Comparison of ENCODE assay signal across 8 mouse cellular contexts in the genomic region with DNA sequence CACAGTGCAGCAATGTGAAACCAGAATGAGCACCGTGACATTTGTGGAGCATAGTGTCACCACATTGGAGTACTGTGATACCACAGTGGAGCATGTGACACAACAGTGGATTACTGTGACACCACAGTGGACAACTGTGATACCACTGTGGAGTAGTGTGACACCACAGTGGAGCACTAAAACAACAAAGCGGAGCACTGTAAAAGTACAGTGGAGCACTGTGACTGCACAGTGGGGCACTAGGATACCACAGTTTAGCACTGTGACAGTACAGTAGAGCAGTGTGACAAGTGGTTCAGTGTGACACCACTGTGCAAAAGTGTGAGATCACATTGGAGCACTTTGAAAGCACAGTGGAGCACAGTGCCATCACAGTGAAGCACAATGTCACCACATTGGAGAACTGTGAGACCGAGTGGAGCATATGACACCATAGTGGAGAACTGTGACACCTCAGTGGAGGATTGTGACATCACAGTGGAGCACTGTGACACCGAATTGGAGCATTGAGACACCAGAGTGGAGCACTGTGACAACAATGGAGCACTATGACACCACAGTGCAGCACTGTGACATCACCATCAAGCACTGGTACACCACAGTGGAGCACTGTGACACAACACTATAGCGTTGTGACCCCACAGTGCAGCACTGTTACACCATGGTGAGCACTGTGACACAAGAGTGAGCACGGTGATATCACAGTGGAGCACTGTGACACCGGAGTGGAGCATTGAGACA.
A peak's percentile ranks its signal among the peaks of the same experiment; 100 is the strongest.
DNase-seq lines count a peak whose midpoint lies in the region; ATAC-seq and TF ChIP-seq lines count a peak whose summit lies in the region.

No protein-coding gene starts in this region.

- no peak overlapping the region for H3K9ac ChIP-seq in lung, postnatal 0 days (replicated peaks; ENCODE audit: low read depth)
- no peak overlapping the region for H3K9ac ChIP-seq in hindbrain, postnatal 0 days (replicated peaks; ENCODE audit: low read length)
- H3K9ac ChIP-seq in midbrain, postnatal 0 days (replicated peaks; ENCODE audit: low read length, poor library complexity, severe bottlenecking) = no peak overlapping the region

- H3K4me3 ChIP-seq in lung, postnatal 0 days (ENCODE audit: low read depth, low read length) = no peak overlapping the region
- no peak overlapping the region for H3K4me3 ChIP-seq in forebrain, embryonic 10.5 days
- H3K4me3 ChIP-seq in hindbrain, postnatal 0 days (ENCODE audit: low read length) = no peak overlapping the region
- no peak overlapping the region for H3K4me3 ChIP-seq in midbrain, postnatal 0 days (ENCODE audit: low read depth, low read length)
- no peak overlapping the region for H3K4me3 ChIP-seq in layer of hippocampus, adult 2 months

- peaks cover 33% of the 10 kb centered on the region for H3K9me3 ChIP-seq in lung, postnatal 0 days (ENCODE audit: low read length)
- H3K9me3 ChIP-seq in forebrain, embryonic 10.5 days = peaks cover 72% of the 10 kb centered on the region
- H3K9me3 ChIP-seq in hindbrain, postnatal 0 days (ENCODE audit: low read length) = peaks cover 64% of the 10 kb centered on the region
- H3K9me3 ChIP-seq in midbrain, postnatal 0 days (ENCODE audit: low read length) = peaks cover 65% of the 10 kb centered on the region

- H3K27me3 ChIP-seq in lung, postnatal 0 days (replicated peaks; ENCODE audit: insufficient read depth, low read length) = no peaks in the 10 kb centered on the region
- no peaks in the 10 kb centered on the region for H3K27me3 ChIP-seq in forebrain, embryonic 10.5 days (ENCODE audit: poor library complexity, severe bottlenecking)
- H3K27me3 ChIP-seq in hindbrain, postnatal 0 days (ENCODE audit: insufficient read depth, low read length) = no peaks in the 10 kb centered on the region
- no peaks in the 10 kb centered on the region for H3K27me3 ChIP-seq in midbrain, postnatal 0 days (ENCODE audit: insufficient read depth, low read length)

- H3K4me2 ChIP-seq in lung, postnatal 0 days (replicated peaks; ENCODE audit: low read depth, low read length) = no peak overlapping the region
- no peak overlapping the region for H3K4me2 ChIP-seq in hindbrain, postnatal 0 days (ENCODE audit: low read depth, low read length)
- H3K4me2 ChIP-seq in midbrain, postnatal 0 days (ENCODE audit: low read depth, low read length, poor library complexity, severe bottlenecking) = no peak overlapping the region

- no peak overlapping the region for H3K27ac ChIP-seq in lung, postnatal 0 days (ENCODE audit: low read length)
- H3K27ac ChIP-seq in forebrain, embryonic 10.5 days = no peak overlapping the region
- no peak overlapping the region for H3K27ac ChIP-seq in hindbrain, postnatal 0 days
- H3K27ac ChIP-seq in midbrain, postnatal 0 days (ENCODE audit: low read depth, low read length) = no peak overlapping the region
- no peak overlapping the region for H3K27ac ChIP-seq in layer of hippocampus, adult 2 months

- H3K4me1 ChIP-seq in lung, postnatal 0 days (ENCODE audit: insufficient read depth, low read depth, low read length) = no peaks in the 10 kb centered on the region
- H3K4me1 ChIP-seq in forebrain, embryonic 10.5 days = no peaks in the 10 kb centered on the region
- no peaks in the 10 kb centered on the region for H3K4me1 ChIP-seq in hindbrain, postnatal 0 days (ENCODE audit: insufficient read depth, low read length)
- H3K4me1 ChIP-seq in midbrain, postnatal 0 days (ENCODE audit: insufficient read depth, low read length) = no peaks in the 10 kb centered on the region

- ATAC-seq in lung, postnatal 0 days = peak; percentile 8; the same call in 1 of the 2 replicates
- peak; percentile 38; the same call in 1 of the 2 replicates for ATAC-seq in hindbrain, postnatal 0 days
- peak; percentile 36 for ATAC-seq in midbrain, postnatal 0 days (ENCODE audit: low FRiP score)
- ATAC-seq in frontal cortex, adult (ENCODE audit: low TSS enrichment) = no peak

- no peak for TF ChIP-seq EP300 in lung, postnatal 0 days (IDR thresholded peaks at IDR 0.05)

- H3K36me3 ChIP-seq in lung, postnatal 0 days (ENCODE audit: insufficient read depth, low read length) = no peaks in the 10 kb centered on the region
- H3K36me3 ChIP-seq in forebrain, embryonic 10.5 days (replicated peaks) = no peaks in the 10 kb centered on the region
- no peaks in the 10 kb centered on the region for H3K36me3 ChIP-seq in hindbrain, postnatal 0 days (ENCODE audit: insufficient read depth, low read length)
- H3K36me3 ChIP-seq in midbrain, postnatal 0 days (ENCODE audit: insufficient read depth, low read length) = no peaks in the 10 kb centered on the region

- WGBS in lung, postnatal 0 days = 53% methylated on average over 7 of the region's 7 CpGs
- 59% methylated on average over 7 of the region's 7 CpGs for WGBS in forebrain, embryonic 10.5 days
- WGBS in hindbrain, postnatal 0 days = 57% methylated on average over 7 of the region's 7 CpGs
- 60% methylated on average over 7 of the region's 7 CpGs for WGBS in midbrain, postnatal 0 days

- no peak for TF ChIP-seq CTCF in lung, postnatal 0 days (IDR thresholded peaks at IDR 0.05)
- TF ChIP-seq CTCF in hindbrain, postnatal 0 days (IDR thresholded peaks at IDR 0.05; ENCODE audit: low read depth) = no peak
- TF ChIP-seq CTCF in midbrain, postnatal 0 days (IDR thresholded peaks at IDR 0.05) = no peak
- no peak for TF ChIP-seq CTCF in layer of hippocampus, adult 2 months (conservative IDR thresholded peaks at IDR 0.05)

- DNase-seq in lung, postnatal 0 days (ENCODE audit: low spot score) = peak; percentile 8
- no peak for DNase-seq in lung, postnatal 10 days
- DNase-seq in forebrain, embryonic 10.5 days (ENCODE audit: extremely low spot score, low spot score) = peak; percentile 20
- DNase-seq in hindbrain, postnatal 0 days (ENCODE audit: low spot score) = peak; percentile 10
- no peak for DNase-seq in midbrain, postnatal 0 days (ENCODE audit: low spot score)
- DNase-seq in layer of hippocampus, adult 8-10 months (ENCODE audit: low spot score in 2 of 2) = no peak
- DNase-seq in layer of hippocampus, adult 2 months (ENCODE audit: low spot score in 2 of 2) = no peak

Comparison
In these comparisons a context has a peak if more than half of its experiments do, and no peak if none do; other contexts are left out.
1. DNase-seq: peak in lung, postnatal 0 days (single experiment), forebrain, embryonic 10.5 days (single experiment) and hindbrain, postnatal 0 days (single experiment); none in lung, postnatal 10 days (single experiment), midbrain, postnatal 0 days (single experiment), layer of hippocampus, adult 8-10 months (0 of 2) and layer of hippocampus, adult 2 months (0 of 2).